Mouse (Mus musculus) stomach, embryonic 15.5 days (tissue): ENCODE data around the gene Slc26a3. TPM values are rescaled to one million over a fixed set of nuclear protein-coding genes. Genes with fewer than 3 reads are reported as not detected.
A peak's percentile ranks its signal among the peaks of the same experiment; 100 is the strongest.
"Not testable (repeated sequence)": the region's sequence is repeated elsewhere in the genome, so short reads cannot be mapped to it uniquely, and the experiment has no call there.

Experiments used
- ATAC-seq: fragments of 200-750 bp; cut with Nextera tagmentation; 2 replicates; pipeline ENCODE4 v1.8.0; 2017; ENCODE audit warnings: low read depth, moderate number of reproducible peaks, moderate TSS enrichment; ENCODE audit not compliant: insufficient read depth, low FRiP score
- H3K27ac ChIP-seq: fragments of 300-500 bp; sonication (generic); 2 replicates; pipeline ENCODE4 v1.5.1; 2015; ENCODE audit warnings: mild to moderate bottlenecking, inconsistent platforms
- H3K27me3 ChIP-seq: fragments of 300-500 bp; sonication (generic); replicated peaks from 2 replicates; pipeline ENCODE4 v1.6.1; 2015; ENCODE audit warnings: inconsistent platforms
- H3K36me3 ChIP-seq: fragments of 300-500 bp; sonication (generic); 2 replicates; pipeline ENCODE4 v1.6.1; 2015; ENCODE audit warnings: inconsistent platforms
- H3K4me1 ChIP-seq: fragments of 300-500 bp; sonication (generic); 2 replicates; pipeline ENCODE4 v1.6.1; 2015; ENCODE audit warnings: inconsistent platforms
- H3K4me2 ChIP-seq: fragments of 300-500 bp; sonication (generic); 2 replicates; pipeline ENCODE4 v1.6.1; 2015; ENCODE audit warnings: mild to moderate bottlenecking, inconsistent platforms
- H3K4me3 ChIP-seq: fragments of 300-500 bp; sonication (generic); replicated peaks from 2 replicates; pipeline ENCODE4 v1.5.1; 2015; ENCODE audit warnings: inconsistent platforms
- H3K9ac ChIP-seq: fragments of 300-500 bp; sonication (generic); 2 replicates; pipeline ENCODE4 v1.6.1; 2015; ENCODE audit warnings: inconsistent platforms
- H3K9me3 ChIP-seq: fragments of 300-500 bp; sonication (generic); 2 replicates; pipeline ENCODE4 v1.6.1; 2016; ENCODE audit warnings: inconsistent platforms
- WGBS: fragments of 180-500 bp; shearing (Covaris S2); methylation state at CpG from one replicate; pipeline ENCODE4 v1.1.7; 2015; 5-methylcytosine and 5-hydroxymethylcytosine counted together
- polyA plus RNA-seq: library from polyadenylated mRNA; unstranded; fragments of >200 nt; fragmentation: Nextera tagmentation; extraction: Ambion mirVana; gene quantifications from 2 replicates; pipeline ENCODE4 v1.2.1, GENCODE M21; 2015

Gene Slc26a3
- polyA plus RNA-seq, 1 experiment from 2014 or later, result 2.5 TPM

DNA sequence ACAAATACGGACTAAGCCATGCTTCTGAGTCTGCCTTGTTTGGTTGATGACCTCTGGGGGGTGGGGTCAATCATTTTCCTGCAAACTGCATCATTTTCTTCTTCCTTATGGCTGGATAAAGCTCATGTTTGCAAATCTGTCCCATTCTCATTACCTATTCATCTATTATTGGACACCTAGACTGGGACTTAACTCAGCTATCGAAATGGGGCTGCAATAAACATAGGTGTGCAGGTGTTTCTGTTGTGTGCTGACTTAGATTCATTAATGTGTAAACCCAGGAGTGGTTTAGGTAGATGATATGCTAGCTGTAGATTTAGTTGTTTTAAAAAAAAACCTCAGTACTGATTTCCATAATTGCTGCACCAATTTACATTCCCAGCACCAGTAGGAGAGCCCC, 48.9 kb downstream of the Slc26a3 start:
- no peak overlapping the region for H3K4me3 ChIP-seq
- ATAC-seq, result no peak
- no peaks in the 10 kb centered on the region for H3K4me1 ChIP-seq
- H3K36me3 ChIP-seq, result no peaks in the 10 kb centered on the region
- 67% methylated on average over 2 of the region's 2 CpGs for WGBS
- no peak overlapping the region for H3K9ac ChIP-seq
- H3K27ac ChIP-seq, result no peak overlapping the region
- H3K9me3 ChIP-seq, result no peaks in the 10 kb centered on the region
- H3K4me2 ChIP-seq, result no peak overlapping the region
- H3K27me3 ChIP-seq, result no peaks in the 10 kb centered on the region

DNA sequence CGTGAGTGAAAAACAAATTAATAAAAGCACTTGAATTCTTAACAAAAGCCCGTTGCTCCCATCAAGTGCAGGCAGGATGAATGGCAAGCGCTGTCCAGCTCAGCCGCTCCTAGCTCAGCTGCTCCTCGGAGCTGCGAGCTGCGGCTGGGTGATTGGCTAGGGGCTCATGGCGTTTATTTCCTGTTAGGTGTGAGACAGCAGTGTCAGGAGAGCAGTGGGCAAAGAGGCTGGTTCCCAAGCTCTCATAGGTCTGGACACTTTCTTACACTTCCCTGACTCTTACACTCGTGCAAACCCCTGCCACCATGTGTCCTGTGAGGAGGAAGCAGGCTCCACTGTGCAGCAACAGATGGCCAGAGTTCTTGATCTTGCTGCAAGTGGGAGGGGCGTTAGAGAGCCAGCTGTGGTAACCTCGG, 53.5 kb downstream of the Slc26a3 start:
- no peak overlapping the region for H3K9ac ChIP-seq
- peak; percentile 53; the same call in 1 of the 2 replicates for ATAC-seq
- H3K4me1 ChIP-seq, result no peaks in the 10 kb centered on the region
- H3K27ac ChIP-seq, result no peak overlapping the region
- no peaks in the 10 kb centered on the region for H3K36me3 ChIP-seq
- peak overlapping the region; percentile 46 for H3K4me2 ChIP-seq
- no peaks in the 10 kb centered on the region for H3K9me3 ChIP-seq
- H3K27me3 ChIP-seq, result no peaks in the 10 kb centered on the region
- 1% methylated on average over 11 of the region's 11 CpGs for WGBS
- H3K4me3 ChIP-seq, result 0 out of 2 replicates have a peak overlapping the region, but pooled peaks have one; percentile 7

DNA sequence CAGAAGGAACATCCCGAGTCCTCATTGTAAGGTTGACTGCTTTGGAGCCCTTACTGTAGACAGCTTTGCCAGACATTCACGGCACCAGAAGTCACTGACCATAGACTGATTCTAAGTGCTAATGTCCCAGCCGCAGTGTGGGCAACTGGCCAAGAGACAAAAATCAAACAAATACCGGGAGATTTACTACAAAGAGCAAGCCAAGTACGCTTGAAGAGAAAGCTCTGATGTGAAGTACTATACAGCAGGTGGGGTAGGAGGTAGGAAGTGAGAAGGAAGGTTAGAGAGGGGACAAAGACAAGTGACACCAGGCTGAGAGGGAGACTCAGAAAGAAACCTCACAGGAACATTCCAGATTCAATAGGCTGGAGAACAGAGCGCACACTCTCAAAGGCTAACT, 54.2 kb downstream of the Slc26a3 start:
- Histone ChIP-seq H3K4me2 (no peak overlapping the region), H3K9ac (no peak overlapping the region), H3K27ac (no peak overlapping the region), H3K36me3 (no peaks in the 10 kb centered on the region), H3K9me3 (no peaks in the 10 kb centered on the region), H3K4me3 (no peak overlapping the region), H3K4me1 (no peaks in the 10 kb centered on the region), H3K27me3 (no peaks in the 10 kb centered on the region)
- ATAC-seq, result no peak
- WGBS, result 49% methylated on average over 6 of the region's 6 CpGs

DNA sequence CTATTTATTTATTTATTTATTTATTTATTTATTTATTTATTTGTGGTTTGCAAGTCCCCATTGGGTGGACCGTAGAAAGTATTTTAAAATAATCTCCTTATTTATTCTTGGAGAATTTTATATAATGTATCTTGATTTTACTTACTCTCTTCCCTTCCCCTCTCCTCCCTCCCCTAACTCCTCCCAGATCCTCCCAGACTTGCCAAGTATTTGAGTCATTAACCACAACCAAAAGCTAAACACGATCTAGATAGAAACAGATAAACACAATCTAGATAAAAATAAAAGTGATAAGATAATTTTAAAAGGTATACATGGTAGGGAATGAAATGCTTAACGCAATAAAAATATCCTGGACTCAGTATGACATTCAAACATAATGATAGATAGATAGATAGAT, 58.7 kb downstream of the Slc26a3 start:
- Histone ChIP-seq H3K4me1 (no peaks in the 10 kb centered on the region), H3K27me3 (no peaks in the 10 kb centered on the region), H3K4me3 (no peak overlapping the region), H3K9ac (no peak overlapping the region), H3K9me3 (no peaks in the 10 kb centered on the region), H3K27ac (no peak overlapping the region), H3K36me3 (no peaks in the 10 kb centered on the region), H3K4me2 (no peak overlapping the region)
- WGBS, result 76% methylated on average over 3 of the region's 3 CpGs
- ATAC-seq, result no peak

DNA sequence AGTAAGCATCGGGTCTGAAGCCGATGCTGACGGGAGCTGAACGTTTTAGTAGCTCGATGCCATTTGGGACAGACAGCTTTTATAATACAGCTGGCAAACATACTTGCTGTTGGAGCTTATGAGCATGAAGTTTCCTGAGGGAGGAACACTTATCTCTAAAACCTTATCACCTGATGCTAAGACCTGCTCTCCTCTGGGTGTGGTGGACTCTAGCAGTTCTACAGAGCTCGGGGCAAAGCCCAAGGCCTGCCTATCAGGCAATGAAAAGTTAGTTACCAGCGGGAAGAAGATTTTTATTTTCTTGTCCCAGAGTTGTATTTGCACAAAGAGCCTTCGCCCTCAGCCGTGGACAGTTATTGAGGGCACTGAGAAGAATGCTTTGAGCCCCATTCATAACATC, 65.6 kb downstream of the Slc26a3 start:
- H3K27me3 ChIP-seq, result no peaks in the 10 kb centered on the region
- no peaks in the 10 kb centered on the region for H3K9me3 ChIP-seq
- no peak overlapping the region for H3K4me2 ChIP-seq
- no peaks in the 10 kb centered on the region for H3K36me3 ChIP-seq
- no peak overlapping the region for H3K9ac ChIP-seq
- no peak overlapping the region for H3K27ac ChIP-seq
- H3K4me1 ChIP-seq, result no peaks in the 10 kb centered on the region
- WGBS, result 86% methylated on average over 9 of the region's 9 CpGs
- ATAC-seq, result no peak
- no peak overlapping the region for H3K4me3 ChIP-seq

DNA sequence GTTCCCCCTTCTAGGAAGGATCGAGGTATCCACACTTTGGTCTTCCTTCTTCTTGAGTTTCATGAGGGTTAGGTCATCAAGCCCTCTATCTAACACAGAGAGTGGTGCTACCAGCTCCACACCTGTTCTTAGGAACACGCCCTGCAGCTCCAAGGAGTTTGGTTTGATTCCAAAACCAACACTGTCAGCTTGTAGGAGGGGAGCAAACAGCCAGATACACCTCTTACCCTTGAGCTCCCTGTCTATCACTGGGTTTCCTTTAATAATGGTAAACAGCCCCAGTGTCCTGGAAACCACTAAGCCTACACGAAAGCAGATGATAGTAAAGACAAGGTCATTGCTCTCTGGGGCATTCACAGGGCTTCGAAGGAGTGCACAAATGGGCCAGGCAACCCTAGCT, 67.8 kb downstream of the Slc26a3 start:
- 65% methylated on average over 4 of the region's 4 CpGs for WGBS
- ATAC-seq, result no peak

DNA sequence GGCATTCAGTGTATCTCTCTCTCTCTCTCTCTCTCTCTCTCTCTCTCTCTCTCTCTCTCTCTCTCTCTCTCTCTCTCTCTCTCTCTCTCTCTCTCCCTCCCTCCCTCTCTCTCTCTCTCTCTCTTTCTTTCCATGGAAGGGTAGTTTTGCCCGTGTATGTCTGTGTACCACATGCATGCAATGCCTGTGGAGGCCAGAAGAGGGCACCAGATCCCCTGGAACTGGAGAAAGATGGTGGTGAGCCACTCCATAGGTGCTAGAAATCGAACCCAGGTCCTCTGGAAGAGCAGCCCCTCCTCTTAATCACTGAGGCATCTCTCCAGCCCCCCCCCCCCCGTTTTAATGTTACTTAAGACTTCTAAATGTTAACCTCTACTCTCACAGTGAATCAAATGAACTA, 69.6 kb downstream of the Slc26a3 start:
- H3K9me3 ChIP-seq, H3K27me3 ChIP-seq, ATAC-seq, H3K9ac ChIP-seq, H3K4me1 ChIP-seq, H3K4me2 ChIP-seq, H3K4me3 ChIP-seq, H3K36me3 ChIP-seq, H3K27ac ChIP-seq: not testable (repeated sequence)
- WGBS, result 47% methylated on average over 3 of the region's 3 CpGs

More for the DNA sequence above, 67.8 kb downstream of the Slc26a3 start:
- H3K4me3 ChIP-seq, result no peak overlapping the region
- H3K27me3 ChIP-seq, result no peaks in the 10 kb centered on the region
- no peaks in the 10 kb centered on the region for H3K4me1 ChIP-seq
- no peaks in the 10 kb centered on the region for H3K36me3 ChIP-seq
- H3K9ac ChIP-seq, result no peak overlapping the region
- no peak overlapping the region for H3K4me2 ChIP-seq
- H3K27ac ChIP-seq, result no peak overlapping the region
- H3K9me3 ChIP-seq, result no peaks in the 10 kb centered on the region

DNA sequence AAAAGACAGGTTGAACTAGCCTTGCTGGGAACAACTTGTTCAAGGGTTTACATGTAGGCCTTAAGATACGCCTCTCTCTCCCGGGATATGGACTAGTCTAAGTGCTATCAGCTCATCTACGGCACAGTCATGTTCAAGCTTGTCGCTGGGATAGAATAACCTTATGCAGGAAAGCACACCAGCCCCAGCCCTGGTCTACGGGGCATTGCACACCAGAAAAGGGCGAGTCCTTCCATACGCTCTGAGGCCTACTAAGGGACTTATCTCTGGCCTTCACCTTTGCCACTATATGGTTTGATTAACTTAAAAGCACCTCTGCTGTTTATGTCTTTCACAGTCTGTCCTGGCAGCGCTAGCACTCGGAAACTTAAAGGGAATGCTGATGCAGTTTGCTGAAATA, 70.7 kb downstream of the Slc26a3 start:
- Histone ChIP-seq H3K27ac (no peak overlapping the region), H3K4me3 (no peak overlapping the region), H3K9me3 (no peaks in the 10 kb centered on the region), H3K4me1 (no peaks in the 10 kb centered on the region), H3K9ac (no peak overlapping the region), H3K36me3 (no peaks in the 10 kb centered on the region), H3K4me2 (no peak overlapping the region), H3K27me3 (no peaks in the 10 kb centered on the region)
- WGBS, result 85% methylated on average over 9 of the region's 9 CpGs
- no peak for ATAC-seq

DNA sequence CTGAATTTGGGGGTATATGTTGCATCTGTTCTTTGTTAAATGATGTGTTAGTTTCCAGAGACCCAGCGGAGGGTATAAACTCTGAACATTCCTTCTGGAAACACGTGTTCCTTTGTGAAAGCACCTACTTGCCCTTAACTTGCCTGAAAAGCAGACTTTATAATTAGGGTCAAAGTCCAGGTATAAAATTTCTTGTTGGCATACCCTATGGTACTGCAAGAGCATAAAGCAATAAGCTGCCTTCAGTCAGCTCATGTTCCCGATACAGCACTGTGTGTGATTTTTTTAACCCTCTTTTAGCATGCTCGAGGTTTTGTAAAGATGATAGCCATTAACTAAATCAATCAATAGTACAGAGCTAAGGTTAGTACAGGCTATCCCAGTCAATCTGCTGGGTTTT, 71.9 kb downstream of the Slc26a3 start:
- WGBS, result 76% methylated on average over 4 of the region's 4 CpGs
- no peak overlapping the region for H3K4me3 ChIP-seq
- H3K9ac ChIP-seq, result no peak overlapping the region
- no peak overlapping the region for H3K4me2 ChIP-seq
- H3K9me3 ChIP-seq, result no peaks in the 10 kb centered on the region
- no peak overlapping the region for H3K27ac ChIP-seq
- H3K4me1 ChIP-seq, result no peaks in the 10 kb centered on the region
- no peaks in the 10 kb centered on the region for H3K36me3 ChIP-seq
- no peak for ATAC-seq
- no peaks in the 10 kb centered on the region for H3K27me3 ChIP-seq

DNA sequence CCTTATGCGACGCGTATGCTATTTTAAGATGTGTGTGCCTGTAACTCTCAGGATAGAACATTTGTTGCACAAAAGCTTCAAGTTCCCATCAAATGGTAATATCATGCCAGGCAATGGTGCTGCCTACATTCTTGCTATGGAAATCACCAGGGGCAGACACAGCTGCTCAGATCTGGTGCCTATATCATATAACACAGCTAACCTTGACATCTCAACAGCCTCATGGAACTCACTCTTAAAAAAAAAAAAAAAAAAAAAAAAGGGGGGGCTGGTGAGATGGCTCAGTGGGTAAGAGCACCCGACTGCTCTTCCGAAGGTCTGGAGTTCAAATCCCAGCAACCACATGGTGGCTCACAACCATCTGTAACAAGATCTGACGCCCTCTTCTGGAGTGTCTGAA, 87.5 kb downstream of the Slc26a3 start:
- H3K27me3 ChIP-seq, result not testable (repeated sequence)
- WGBS, result 85% methylated on average over 4 of the region's 6 CpGs

DNA sequence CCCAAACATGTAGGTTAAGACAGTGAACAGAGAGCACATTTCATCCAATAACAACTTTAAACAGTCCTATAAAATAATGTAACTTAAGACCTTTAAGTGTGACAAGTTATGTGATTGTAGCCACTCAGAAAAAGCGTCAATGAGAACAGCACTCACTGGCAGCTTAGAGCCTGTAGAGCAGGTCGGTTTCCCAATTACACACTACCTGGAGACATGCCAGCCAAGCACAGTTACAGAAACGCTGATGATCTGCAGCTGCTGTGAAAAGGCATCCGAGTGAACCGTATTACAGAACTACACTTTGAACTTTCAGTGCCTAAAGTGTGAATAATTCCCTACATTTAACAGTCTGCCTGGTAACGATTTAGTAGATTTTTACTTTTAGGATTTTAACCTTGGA, 95.8 kb downstream of the Slc26a3 start:
- ATAC-seq, result no peak
- Histone ChIP-seq H3K9me3 (no peaks in the 10 kb centered on the region), H3K4me1 (no peaks in the 10 kb centered on the region), H3K4me3 (no peak overlapping the region), H3K9ac (no peak overlapping the region), H3K36me3 (peaks cover 16% of the 10 kb centered on the region), H3K4me2 (no peak overlapping the region), H3K27ac (no peak overlapping the region), H3K27me3 (no peaks in the 10 kb centered on the region)
- WGBS, result 54% methylated on average over 6 of the region's 6 CpGs

More for the DNA sequence above, 87.5 kb downstream of the Slc26a3 start:
- ATAC-seq, H3K36me3 ChIP-seq, H3K4me1 ChIP-seq, H3K4me3 ChIP-seq, H3K9me3 ChIP-seq, H3K9ac ChIP-seq, H3K27ac ChIP-seq, H3K4me2 ChIP-seq: not testable (repeated sequence)

DNA sequence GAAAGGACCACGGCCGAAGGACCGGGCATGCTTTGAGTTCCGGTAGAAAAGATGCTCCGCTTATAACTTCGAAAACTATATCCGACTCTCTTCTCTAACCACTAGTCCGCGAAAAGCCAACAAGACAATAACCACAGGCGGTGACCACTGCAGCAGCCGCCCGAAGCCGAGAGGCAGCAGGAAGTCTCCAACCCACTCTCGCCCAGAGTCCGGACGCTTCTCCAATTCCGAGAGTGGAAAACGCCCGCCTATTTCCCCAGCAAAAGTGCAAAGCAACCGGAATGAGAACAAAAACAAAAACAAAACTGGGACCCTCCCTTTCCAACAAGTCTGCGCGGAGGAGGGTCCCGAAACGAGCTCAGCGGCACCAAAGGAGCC, 108.3 kb downstream of the Slc26a3 start:
- peaks cover 4% of the 10 kb centered on the region for H3K36me3 ChIP-seq
- H3K9ac ChIP-seq, result peak overlapping the region; percentile 75
- peak overlapping the region; percentile 78 for H3K4me2 ChIP-seq
- H3K4me1 ChIP-seq, result peaks cover 4% of the 10 kb centered on the region; the same call in 1 of the 2 replicates
- H3K27me3 ChIP-seq, result no peaks in the 10 kb centered on the region
- no peaks in the 10 kb centered on the region for H3K9me3 ChIP-seq
- no peak for ATAC-seq
- peak overlapping the region; percentile 98 for H3K4me3 ChIP-seq
- peak overlapping the region; percentile 91; the same call in 1 of the 2 replicates for H3K27ac ChIP-seq
- under 1% methylated on average over 25 of the region's 25 CpGs for WGBS
